Mouse (Mus musculus) olfactory bulb, adult 2 months (tissue): ENCODE results near the gene Slc1a1.

ENCODE experiments used
- CTCF ChIP-seq: fragments of 200-500 bp; IDR thresholded peaks from 2 replicates; pipeline ENCODE4 v1.5.1; 2012; ENCODE audit warnings: low read depth, mild to moderate bottlenecking, low read length, moderate library complexity; ENCODE audit not compliant: insufficient read depth
- POLR2A ChIP-seq: fragments of 200-500 bp; IDR thresholded peaks from 2 replicates; pipeline ENCODE4 v1.6.1; 2012; ENCODE audit warnings: mild to moderate bottlenecking, low read depth, low read length, moderate library complexity; ENCODE audit not compliant: insufficient read depth

GRCm38 (mm10) chr19:28831324-28831723 lies 3.5 kb upstream of the Slc1a1 start:
- TF ChIP-seq CTCF = no peak
- no peak for TF ChIP-seq POLR2A
